Mouse (Mus musculus) liver, embryonic 14.5 days (tissue): ENCODE data around the gene Ighmbp2. TPM values are rescaled to one million over a fixed set of nuclear protein-coding genes. Genes with fewer than 3 reads are reported as not detected.

Source experiments
- ATAC-seq: fragments of 200-750 bp; cut with Nextera tagmentation; 2 replicates; pipeline ENCODE4 v1.8.0; 2017; ENCODE audit warnings: moderate number of reproducible peaks, mild to moderate bottlenecking, moderate library complexity; ENCODE audit not compliant: insufficient read depth
- DNase-seq, 3 experiments: peaks; one replicate each; pipeline ENCODE4 v3.0.0-alpha.2; 2012 to 2013; ENCODE audit warnings: low read depth in 3 of 3, low spot score in 3 of 3
- H3K27ac ChIP-seq: fragments of 300-500 bp; sonication (generic); 2 replicates; pipeline ENCODE4 v1.5.1; 2014; ENCODE audit warnings: moderate library complexity, mild to moderate bottlenecking, control low read depth, inconsistent platforms
- H3K27me3 ChIP-seq: fragments of 300-500 bp; sonication (generic); 2 replicates; pipeline ENCODE4 v1.6.1; 2014; ENCODE audit warnings: mild to moderate bottlenecking, low read length, moderate library complexity; ENCODE audit not compliant: control insufficient read depth, insufficient read depth
- H3K36me3 ChIP-seq: fragments of 300-500 bp; sonication (generic); replicated peaks from 2 replicates; pipeline ENCODE4 v1.6.1; 2014; ENCODE audit warnings: low read depth; ENCODE audit not compliant: control insufficient read depth, insufficient read depth
- H3K4me1 ChIP-seq, 2 experiments: fragments of 200-500 bp in 1 of 2; fragments of 300-500 bp in 1 of 2; sonication (generic) in 1 of 2; replicated peaks; 2 replicates each; pipeline ENCODE4 v1.6.1; 2012 to 2014; ENCODE audit warnings: antibody characterized with exemption in 1 of 2, inconsistent platforms in 1 of 2, low read length in 1 of 2; ENCODE audit not compliant: control insufficient read depth in 2 of 2, insufficient read depth in 2 of 2
- H3K4me2 ChIP-seq: fragments of 300-500 bp; sonication (generic); 2 replicates; pipeline ENCODE4 v1.6.1; 2014; ENCODE audit warnings: low read depth, mild to moderate bottlenecking, control low read depth, moderate library complexity
- H3K4me3 ChIP-seq, 2 experiments: fragments of 200-500 bp in 1 of 2; fragments of 300-500 bp in 1 of 2; sonication (generic) in 1 of 2; 2 replicates each; pipeline ENCODE4 v1.5.1; 2012 to 2014; ENCODE audit warnings: low read depth in 2 of 2, low read length in 2 of 2, mild to moderate bottlenecking in 2 of 2, control low read depth in 1 of 2, inconsistent platforms in 1 of 2, moderate library complexity in 1 of 2; ENCODE audit not compliant: insufficient read depth in 1 of 2
- H3K9ac ChIP-seq: fragments of 300-500 bp; sonication (generic); replicated peaks from 2 replicates; pipeline ENCODE4 v1.6.1; 2014; ENCODE audit warnings: mild to moderate bottlenecking, control low read depth, moderate library complexity
- H3K9me3 ChIP-seq: fragments of 300-500 bp; sonication (generic); 2 replicates; pipeline ENCODE4 v1.6.1; 2016; ENCODE audit warnings: low read length, mixed read lengths; ENCODE audit not compliant: control insufficient read depth
- CTCF ChIP-seq: IDR thresholded peaks from 2 replicates; pipeline ENCODE4 v1.5.1; 2016; ENCODE audit warnings: antibody characterized with exemption, low read depth, control low read depth
- EP300 ChIP-seq: IDR thresholded peaks from 2 replicates; pipeline ENCODE4 v1.6.1; 2016; ENCODE audit warnings: antibody characterized with exemption, low read depth
- WGBS: fragments of 180-500 bp; shearing (Covaris S2); extraction: QIAGEN DNeasy Blood & Tissue Kit; methylation state at CpG from one replicate; pipeline ENCODE4 v1.1.7; 2014; ENCODE audit not compliant: insufficient replicate concordance; 5-methylcytosine and 5-hydroxymethylcytosine counted together
- polyA plus RNA-seq, 2 experiments: library from polyadenylated mRNA; depleted of rRNA in 1 of 2; stranded (reverse) in 1 of 2; unstranded in 1 of 2; fragments of >200 nt; fragmentation: Nextera tagmentation in 1 of 2; extraction: Ambion mirVana in 1 of 2; gene quantifications; 2 replicates each; pipeline versions ENCODE4 v1.2.1 to v1.2.3; 2012 to 2014

Gene Ighmbp2
- polyA plus RNA-seq, 2 experiments, result 1.6 to 2.3 TPM

DNA sequence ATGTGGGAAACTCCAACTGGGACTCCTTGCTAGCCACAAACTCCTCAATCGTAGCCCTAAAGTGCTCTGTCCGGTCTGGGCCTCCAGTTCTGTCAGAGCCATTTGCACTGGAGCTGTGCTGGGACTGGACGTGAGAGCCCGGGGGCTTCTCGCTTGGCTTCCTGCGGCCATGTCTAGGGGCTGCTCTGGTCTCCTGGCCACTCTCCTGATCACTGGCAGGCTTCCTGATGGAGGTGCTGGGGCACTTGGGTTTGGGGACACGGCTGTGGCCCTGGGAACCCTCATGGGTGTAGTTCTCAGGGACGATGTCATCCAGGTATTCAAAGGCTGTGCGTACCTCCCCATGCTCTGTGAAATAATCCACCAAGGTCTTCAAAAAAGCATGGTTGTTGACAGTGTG lies 17.6 kb downstream of the Ighmbp2 start:
- ATAC-seq (no peak), DNase-seq (no peak)
- 84% methylated on average over 9 of the region's 9 CpGs for WGBS

DNA sequence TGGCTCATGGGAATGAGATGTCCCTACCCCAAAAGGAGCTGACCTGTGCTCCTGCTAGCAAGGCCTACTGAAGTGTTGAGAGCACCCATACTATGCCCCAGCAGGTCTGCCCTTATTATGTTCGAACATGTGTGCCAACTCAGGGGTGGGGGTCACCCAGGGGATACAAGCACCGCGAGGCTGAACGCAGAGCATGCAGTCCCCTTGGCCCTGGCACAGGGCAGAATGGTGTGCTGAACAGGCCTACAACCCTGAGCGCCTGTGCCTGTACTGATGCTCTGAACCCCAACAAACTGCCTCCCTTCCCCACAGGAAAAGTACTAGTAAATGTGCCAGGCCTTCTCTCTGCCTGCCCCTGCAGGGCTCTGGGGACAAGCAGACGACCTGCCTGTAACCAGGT lies 18.5 kb downstream of the Ighmbp2 start:
- Histone ChIP-seq H3K36me3 (peaks cover 8% of the 10 kb centered on the region), H3K9ac (no peak overlapping the region), H3K4me2 (no peak overlapping the region), H3K4me3 (no peak overlapping the region), H3K27me3 (no peaks in the 10 kb centered on the region), H3K4me1 (no peaks in the 10 kb centered on the region), H3K9me3 (no peaks in the 10 kb centered on the region), H3K27ac (no peak overlapping the region)
- 78% methylated on average over 6 of the region's 6 CpGs for WGBS
- TF ChIP-seq EP300 (no peak), CTCF (no peak)
- DNase-seq (no peak), ATAC-seq (no peak)

More for the DNA sequence above, 17.6 kb downstream of the Ighmbp2 start:
- H3K9ac ChIP-seq, result no peak overlapping the region
- H3K27ac ChIP-seq, result no peak overlapping the region
- H3K27me3 ChIP-seq, result no peaks in the 10 kb centered on the region
- H3K9me3 ChIP-seq, result no peaks in the 10 kb centered on the region
- H3K4me3 ChIP-seq, result no peak overlapping the region
- H3K4me1 ChIP-seq, result no peaks in the 10 kb centered on the region
- TF ChIP-seq EP300, result no peak
- no peak for TF ChIP-seq CTCF
- peaks cover 8% of the 10 kb centered on the region for H3K36me3 ChIP-seq
- H3K4me2 ChIP-seq, result no peak overlapping the region

- H3K27ac ChIP-seq, result no peak overlapping the region
- H3K4me1 ChIP-seq, result no peaks in the 10 kb centered on the region
- no peak overlapping the region for H3K9ac ChIP-seq
- peaks cover 8% of the 10 kb centered on the region for H3K36me3 ChIP-seq
- H3K27me3 ChIP-seq, result no peaks in the 10 kb centered on the region
- ATAC-seq, result no peak
- DNase-seq, result no peak
- TF ChIP-seq CTCF (peak; percentile 14; the same call in 1 of the 2 replicates), EP300 (no peak)
- no peaks in the 10 kb centered on the region for H3K9me3 ChIP-seq
- H3K4me2 ChIP-seq, result no peak overlapping the region
- 73% methylated on average over 12 of the region's 12 CpGs for WGBS
- no peak overlapping the region for H3K4me3 ChIP-seq
These were observed 20.9 kb downstream of the Ighmbp2 start for GRCm38 (mm10) chr19:3261764-3262525.

- Histone ChIP-seq H3K9ac (no peak overlapping the region), H3K4me2 (no peak overlapping the region), H3K9me3 (no peaks in the 10 kb centered on the region), H3K4me3 (no peak overlapping the region), H3K27ac (no peak overlapping the region), H3K27me3 (no peaks in the 10 kb centered on the region), H3K36me3 (peaks cover 6% of the 10 kb centered on the region), H3K4me1 (no peaks in the 10 kb centered on the region)
- ATAC-seq, result no peak
- WGBS, result 67% methylated on average over 7 of the region's 7 CpGs
- DNase-seq, result no peak
- TF ChIP-seq EP300 (no peak), CTCF (no peak)
These were observed 21.5 kb downstream of the Ighmbp2 start for GRCm38 (mm10) chr19:3261336-3261735.

DNA sequence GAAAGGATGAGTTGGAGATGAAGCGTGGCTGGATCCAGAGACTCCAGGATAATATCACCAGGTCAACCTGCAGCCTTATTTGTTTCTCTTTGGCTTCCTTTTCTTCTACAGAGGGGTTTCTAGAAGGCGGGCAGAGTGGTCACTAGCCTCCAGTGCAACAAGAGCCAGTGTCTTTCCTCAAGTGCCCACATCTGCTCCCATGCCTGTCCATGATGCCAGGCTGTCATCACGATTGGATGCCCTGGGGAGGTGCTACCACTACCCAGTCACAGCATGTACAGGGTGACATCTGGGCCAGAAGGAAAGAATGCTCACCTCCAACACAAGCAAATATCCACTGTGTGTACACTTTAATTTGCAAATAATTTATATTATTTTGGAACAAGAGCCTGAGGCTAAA lies 22.2 kb downstream of the Ighmbp2 start:
- ATAC-seq, result no peak
- TF ChIP-seq CTCF (no peak), EP300 (no peak)

More for the DNA sequence above, 22.2 kb downstream of the Ighmbp2 start:
- no peak for DNase-seq
- peaks cover 4% of the 10 kb centered on the region for H3K36me3 ChIP-seq
- WGBS, result 63% methylated on average over 3 of the region's 3 CpGs
- H3K9me3 ChIP-seq, result no peaks in the 10 kb centered on the region
- H3K27me3 ChIP-seq, result no peaks in the 10 kb centered on the region
- H3K27ac ChIP-seq, result no peak overlapping the region
- no peak overlapping the region for H3K4me3 ChIP-seq
- no peak overlapping the region for H3K4me2 ChIP-seq
- H3K4me1 ChIP-seq, result no peaks in the 10 kb centered on the region
- no peak overlapping the region for H3K9ac ChIP-seq
